Mouse (Mus musculus): ENCODE results near the gene Znhit6. TPM values are rescaled to one million over a fixed set of nuclear protein-coding genes. Genes with fewer than 3 reads are reported as not detected.

Znhit6 gene
- 1.2 and 3.9 TPM in 2 replicates for polyA plus RNA-seq (2012; rRNA removed; ENCODE audit: low replicate concordance)

DNA sequence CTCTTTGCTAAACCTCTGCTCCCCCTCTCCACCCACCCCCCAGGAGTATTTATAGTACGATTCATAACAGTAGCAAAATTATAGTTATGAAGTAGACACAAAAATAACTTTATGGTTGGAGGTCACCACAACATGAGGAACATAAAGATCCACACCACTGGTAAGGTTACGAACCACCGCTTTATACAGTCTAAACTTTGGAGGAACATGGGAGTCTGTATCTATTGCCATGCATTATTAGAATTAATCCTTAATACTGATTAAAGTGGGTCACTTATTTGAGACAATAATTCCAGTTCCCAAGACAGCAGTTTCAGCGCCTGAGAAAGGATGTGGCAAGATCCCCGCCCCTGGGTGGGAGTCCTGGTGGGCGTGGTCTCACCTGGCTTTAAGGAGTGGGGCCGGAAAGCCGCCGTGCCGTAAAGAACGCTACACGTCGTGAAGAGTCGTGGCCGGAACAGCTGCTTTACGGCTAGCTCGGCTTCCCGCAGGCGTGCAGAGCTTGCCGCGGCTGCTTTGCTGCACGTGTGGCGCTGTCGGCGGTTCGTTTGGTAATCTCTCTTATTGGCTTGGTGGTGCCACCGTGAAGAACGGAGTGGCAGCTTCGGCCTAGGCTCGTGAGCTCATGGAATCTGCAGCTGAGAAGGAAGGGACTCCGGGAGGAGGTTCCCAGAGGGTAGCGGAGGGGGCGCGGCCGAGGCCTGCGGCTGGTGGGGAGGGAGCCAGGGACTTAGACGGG, at the start of gene Znhit6:
Gene Znhit6, plus strand, starts transcription at position 463 of the 739 bp plus-strand sequence.

GRCm38 (mm10) chr3:145649852-145650202, 73.8 kb downstream of the Znhit6 start, which contains the start of gene Ccn1:
TSS of gene Ccn1 (minus strand) at chr3:145649981.

Other genes with a start within 250 kb of the Znhit6 start
- 11.0 and 19.2 TPM in 2 replicates for gene Ccn1, start 73.8 kb downstream of the Znhit6 start, polyA plus RNA-seq (2012; rRNA removed; ENCODE audit: low replicate concordance)
- 3.3 and 5.0 TPM in 2 replicates for gene Ddah1, start 182.5 kb downstream of the Znhit6 start, polyA plus RNA-seq (2012; rRNA removed; ENCODE audit: low replicate concordance)